Mouse (Mus musculus): Measurements from ENCODE around the gene Sfxn2.
"Not testable (repeated sequence)": the region's sequence is repeated elsewhere in the genome, so short reads cannot be mapped to it uniquely, and the experiment has no call there.

Sfxn2 gene

GRCm38 (mm10) chr19:46547565-46547964 lies 25.6 kb upstream of the Sfxn2 start:
- DNase-seq, result no peak

GRCm38 (mm10) chr19:46548110-46548509 lies 25.1 kb upstream of the Sfxn2 start:
- no peak for DNase-seq

- no peak for DNase-seq
Observed at GRCm38 (mm10) chr19:46550385-46550784, 22.8 kb upstream of the Sfxn2 start.

- no peak for DNase-seq
Observed at GRCm38 (mm10) chr19:46552496-46552895, 20.7 kb upstream of the Sfxn2 start.

GRCm38 (mm10) chr19:46553541-46553955 lies 19.6 kb upstream of the Sfxn2 start:
- no peak for DNase-seq

GRCm38 (mm10) chr19:46558009-46558408 lies 15.2 kb upstream of the Sfxn2 start:
- DNase-seq, result no peak

- DNase-seq, result no peak
Observed at GRCm38 (mm10) chr19:46558631-46559030, 14.5 kb upstream of the Sfxn2 start.

GRCm38 (mm10) chr19:46562132-46562531 lies 11.0 kb upstream of the Sfxn2 start:
- peak; percentile 56 for DNase-seq

- no peak for DNase-seq
Observed at GRCm38 (mm10) chr19:46562581-46563515, 10.3 kb upstream of the Sfxn2 start.

- DNase-seq, result no peak
Observed at GRCm38 (mm10) chr19:46563603-46564002, 9.6 kb upstream of the Sfxn2 start.

GRCm38 (mm10) chr19:46564043-46564462 lies 9.1 kb upstream of the Sfxn2 start:
- DNase-seq, result no peak

- not testable (repeated sequence) for DNase-seq
Observed at GRCm38 (mm10) chr19:46571211-46571877, 1.8 kb upstream of the Sfxn2 start.

GRCm38 (mm10) chr19:46571878-46572244 lies 1.3 kb upstream of the Sfxn2 start:
- no peak for DNase-seq

- no peak for DNase-seq
Observed at GRCm38 (mm10) chr19:46572548-46572947, 617 bp upstream of the Sfxn2 start.

- no peak for DNase-seq
Observed at GRCm38 (mm10) chr19:46573990-46574389, 825 bp downstream of the Sfxn2 start.

GRCm38 (mm10) chr19:46575196-46575595 lies 2.0 kb downstream of the Sfxn2 start:
- DNase-seq, result no peak

- DNase-seq, result peak; percentile 77
Observed at GRCm38 (mm10) chr19:46587823-46588508, 14.8 kb downstream of the Sfxn2 start.

GRCm38 (mm10) chr19:46591575-46591974 lies 18.4 kb downstream of the Sfxn2 start:
- DNase-seq, result no peak

- no peak for DNase-seq
Observed at GRCm38 (mm10) chr19:46592751-46593439, 19.7 kb downstream of the Sfxn2 start.

- DNase-seq, result no peak
Observed at GRCm38 (mm10) chr19:46598187-46598586, 25.0 kb downstream of the Sfxn2 start.

- DNase-seq, result peak; percentile 96
Observed at GRCm38 (mm10) chr19:46598720-46599252, 25.6 kb downstream of the Sfxn2 start, which contains the start of gene Wbp1l. TSS of gene Wbp1l (plus strand) at chr19:46599084.
